Mouse (Mus musculus): ENCODE results near the gene Fer. TPM values are rescaled to one million over a fixed set of nuclear protein-coding genes. Genes with fewer than 3 reads are reported as not detected.
A peak's percentile ranks its signal among the peaks of the same experiment; 100 is the strongest.

Gene Fer
- total RNA-seq, 2 experiments from 2014 or later, result 31.2 to 31.7 TPM

DNA sequence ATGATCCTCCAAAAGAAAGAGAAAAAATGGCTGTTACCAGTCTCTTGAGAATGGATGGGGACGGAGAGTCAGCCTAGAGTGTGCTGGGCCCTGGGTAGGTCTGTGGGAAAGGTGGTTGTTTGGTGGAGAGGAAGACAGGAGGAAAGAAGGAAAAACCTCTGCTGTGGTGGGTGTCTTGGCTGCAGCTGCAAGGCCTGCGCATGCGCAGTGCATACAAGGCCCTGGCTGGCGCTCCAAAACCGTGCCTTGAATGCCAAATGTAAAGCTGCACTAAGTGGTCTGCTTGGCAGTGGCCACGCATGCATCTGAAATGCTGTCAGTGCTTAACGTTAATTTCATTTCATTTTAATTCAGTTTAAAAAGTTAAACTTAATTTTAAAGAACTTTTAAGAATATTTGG, 214.5 kb downstream of the Fer start:
- DNase-seq (ENCODE audit: low spot score in 2 of 2), result peak; percentile 26 to 30

GRCm38 (mm10) chr17:64084751-64085150, 221.9 kb downstream of the Fer start:
- no peak for DNase-seq (ENCODE audit: low spot score in 2 of 2)

DNA sequence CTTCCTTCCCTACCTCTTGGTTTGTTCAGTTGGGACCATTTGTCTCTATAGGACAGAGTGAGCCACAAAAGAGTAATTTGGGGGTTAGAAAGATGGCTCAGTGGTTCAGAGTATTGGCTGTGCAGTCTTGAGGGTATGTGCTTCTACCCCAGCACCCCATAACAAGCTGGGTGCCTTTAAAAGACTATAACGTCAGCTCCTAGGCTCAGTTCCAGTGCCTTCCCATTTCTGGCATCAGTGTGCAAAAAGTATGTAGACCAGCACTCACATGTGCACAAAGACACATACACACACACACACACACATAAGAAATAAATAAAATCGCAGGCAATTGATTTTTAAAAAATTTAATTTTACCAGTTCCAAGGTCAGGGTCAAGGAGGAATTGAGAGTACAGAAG, 222.6 kb downstream of the Fer start:
- DNase-seq (ENCODE audit: low spot score in 2 of 2), result no peak

GRCm38 (mm10) chr17:64086875-64087608, 224.2 kb downstream of the Fer start:
- no peak for DNase-seq (ENCODE audit: low spot score in 2 of 2)

- DNase-seq (ENCODE audit: low spot score in 2 of 2), result no peak
Measured at GRCm38 (mm10) chr17:64087871-64088270, 225.0 kb downstream of the Fer start.

GRCm38 (mm10) chr17:64093716-64094115, 230.9 kb downstream of the Fer start:
- no peak for DNase-seq (ENCODE audit: low spot score in 2 of 2)

DNA sequence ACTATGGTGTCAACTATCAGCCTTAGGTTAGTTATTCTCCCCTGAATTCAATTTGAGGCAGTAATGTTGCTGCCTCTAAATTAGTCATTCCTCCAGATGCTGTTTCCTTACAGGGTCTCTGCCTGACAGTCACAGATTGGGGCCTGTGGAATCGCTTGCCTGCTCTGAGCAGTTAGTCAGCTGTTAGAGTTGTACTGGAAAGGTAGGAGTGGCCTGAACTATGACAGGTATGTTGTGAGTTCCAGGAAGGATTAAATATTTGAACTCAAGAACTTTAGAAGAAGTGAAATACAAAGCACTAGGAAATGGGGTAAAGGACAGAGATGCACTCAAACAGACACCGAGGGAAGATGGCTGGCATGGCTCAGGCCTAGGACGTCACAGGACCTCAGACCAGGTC, 233.9 kb downstream of the Fer start:
- no peak for DNase-seq (ENCODE audit: low spot score in 2 of 2)

- DNase-seq (ENCODE audit: low spot score in 2 of 2), result no peak
Measured at GRCm38 (mm10) chr17:64097788-64098359, 235.0 kb downstream of the Fer start.

GRCm38 (mm10) chr17:64099395-64100171, 236.7 kb downstream of the Fer start:
- DNase-seq (ENCODE audit: low spot score in 2 of 2), result no peak

DNA sequence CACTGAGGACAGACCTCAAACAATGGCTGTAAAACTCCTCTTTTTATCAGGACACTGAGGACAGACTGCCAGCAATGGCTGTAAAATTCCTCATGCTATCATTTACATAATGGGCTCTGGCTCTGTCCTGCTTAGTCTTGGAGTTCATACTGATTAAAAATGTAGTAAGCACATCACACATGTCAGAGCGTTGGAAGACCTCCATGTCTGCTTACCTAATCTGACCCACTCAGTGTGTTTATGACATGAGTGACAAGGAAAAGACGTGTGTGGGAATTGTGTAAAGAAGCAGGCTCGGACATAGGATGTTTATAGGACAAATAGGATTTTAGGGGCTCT, 237.3 kb downstream of the Fer start:
- DNase-seq (ENCODE audit: low spot score in 2 of 2), result no peak

- DNase-seq (ENCODE audit: low spot score in 2 of 2), result no peak
Measured at GRCm38 (mm10) chr17:64108773-64109172, 245.9 kb downstream of the Fer start.

DNA sequence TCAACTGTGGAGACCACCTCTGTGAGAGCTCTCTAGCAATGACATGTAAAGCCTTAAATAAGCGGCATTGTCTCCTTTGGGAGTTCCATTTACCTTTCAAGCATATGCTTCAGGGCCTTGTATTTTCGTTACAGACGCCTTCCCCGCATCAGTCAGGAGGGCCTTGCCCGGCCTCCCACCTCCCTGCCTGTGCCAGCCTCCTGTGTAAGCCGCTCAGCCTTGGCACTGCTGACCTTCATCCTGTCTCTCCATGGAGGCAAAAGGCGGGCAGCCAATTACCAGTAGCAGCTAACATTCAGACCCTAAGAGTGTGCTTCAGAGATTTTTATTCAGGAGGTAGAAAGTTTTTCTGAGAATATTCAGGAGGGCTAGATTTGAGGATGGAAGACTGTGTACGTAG, 247.0 kb downstream of the Fer start:
- no peak for DNase-seq (ENCODE audit: low spot score in 2 of 2)

GRCm38 (mm10) chr17:64113625-64114024, 250.8 kb downstream of the Fer start:
- DNase-seq (ENCODE audit: low spot score in 2 of 2), result no peak

GRCm38 (mm10) chr17:64116762-64117161, 253.9 kb downstream of the Fer start:
- no peak for DNase-seq (ENCODE audit: low spot score in 2 of 2)

GRCm38 (mm10) chr17:64119697-64120288, 256.9 kb downstream of the Fer start:
- no peak for DNase-seq (ENCODE audit: low spot score in 2 of 2)

DNA sequence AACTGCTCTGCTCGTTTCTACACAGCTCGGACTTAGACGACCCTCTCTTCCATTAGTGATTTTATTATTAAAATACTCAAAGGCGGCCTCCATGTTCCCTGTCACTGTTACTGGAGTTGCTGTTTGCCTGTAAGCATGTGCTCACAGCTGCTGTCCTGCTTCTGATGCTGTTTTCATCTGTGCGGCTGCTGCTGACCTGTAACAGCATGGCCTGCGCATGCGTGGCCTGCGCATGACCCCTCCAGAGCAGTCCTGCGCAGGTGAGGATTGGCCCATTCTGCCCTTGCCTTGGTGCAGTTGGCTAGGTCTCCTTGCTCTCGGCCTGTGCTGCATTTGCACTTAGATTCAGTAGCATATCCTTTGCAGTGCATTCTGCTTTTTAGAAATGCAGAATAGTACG, 259.7 kb downstream of the Fer start:
- no peak for DNase-seq (ENCODE audit: low spot score in 2 of 2)

GRCm38 (mm10) chr17:64123732-64124131, 260.9 kb downstream of the Fer start:
- DNase-seq (ENCODE audit: low spot score in 2 of 2), result no peak

- no peak for DNase-seq (ENCODE audit: low spot score in 2 of 2)
Measured at GRCm38 (mm10) chr17:64126904-64127303, 264.0 kb downstream of the Fer start.

- DNase-seq (ENCODE audit: low spot score in 2 of 2), result no peak
Measured at GRCm38 (mm10) chr17:64129750-64130149, 266.9 kb downstream of the Fer start.

- DNase-seq (ENCODE audit: low spot score in 2 of 2), result peak; percentile 64 to 68
Measured at GRCm38 (mm10) chr17:64130356-64130755, 267.5 kb downstream of the Fer start.

DNA sequence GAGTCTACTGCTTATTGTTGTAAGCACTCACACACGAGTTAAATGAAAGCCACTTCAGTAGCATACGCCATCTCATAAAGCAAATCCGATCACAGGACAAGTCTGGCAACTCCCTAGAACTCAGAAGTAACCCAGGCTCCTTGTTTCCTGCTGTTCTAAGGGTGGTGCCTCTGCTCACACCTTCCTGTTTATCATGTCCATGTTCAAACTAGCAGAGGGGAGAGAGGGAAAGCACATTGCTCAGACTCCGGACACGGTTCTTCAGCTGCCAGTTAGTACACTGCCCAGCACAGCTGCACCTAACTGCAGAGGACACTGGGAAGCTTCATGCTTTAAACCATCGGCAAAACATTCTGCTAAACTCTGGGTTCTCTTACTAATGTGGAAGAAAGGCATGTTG, 269.3 kb downstream of the Fer start:
- no peak for DNase-seq (ENCODE audit: low spot score in 2 of 2)
